Mouse (Mus musculus) megakaryocyte-erythroid progenitor cell, adult 5-6 weeks (primary cell): ENCODE data around the gene Tbl3. TPM values are rescaled to one million over a fixed set of nuclear protein-coding genes. Genes with fewer than 3 reads are reported as not detected.

Experiments
- ATAC-seq: replicated peaks from 2 replicates; pipeline ENCODE4 v1.8.0; 2016; ENCODE audit warnings: mild to moderate bottlenecking, inconsistent platforms; ENCODE audit not compliant: severe bottlenecking, poor library complexity, low FRiP score, low TSS enrichment
- total RNA-seq, 2 experiments: library from RNA; stranded (forward) in 1 of 2; stranded (reverse) in 1 of 2; fragments of 200-1000, 215-1000 nt in 1 of 2; fragments of >200 nt in 1 of 2; fragmentation: Nextera tagmentation in 1 of 2; gene quantifications; 2 replicates each; pipeline ENCODE4 v1.2.3; 2014 to 2017

Tbl3 gene
- total RNA-seq, 2 experiments from 2014 or later: 54.8 to 91.1 TPM

- ATAC-seq: no peak
Observed at GRCm38 (mm10) chr17:24701251-24701650, 6.2 kb downstream of the Tbl3 start.

GRCm38 (mm10) chr17:24699473-24699872 lies 8.0 kb downstream of the Tbl3 start:
- ATAC-seq: no peak

GRCm38 (mm10) chr17:24698715-24699114 lies 8.7 kb downstream of the Tbl3 start:
- no peak for ATAC-seq

- ATAC-seq: no peak
Observed at GRCm38 (mm10) chr17:24697985-24698384, 9.5 kb downstream of the Tbl3 start.

- ATAC-seq: peak; percentile 64
Observed at GRCm38 (mm10) chr17:24696011-24696697, 11.3 kb downstream of the Tbl3 start, which contains the start of the genes Gfer and Noxo1. TSS of gene Gfer (minus strand) at chr17:24696156. TSS of gene Noxo1 (plus strand) at chr17:24696234.

- peak; percentile 4; the same call in 1 of the 2 replicates for ATAC-seq
Observed at GRCm38 (mm10) chr17:24695326-24696010, 12.0 kb downstream of the Tbl3 start.

GRCm38 (mm10) chr17:24692385-24692784 lies 15.1 kb downstream of the Tbl3 start:
- ATAC-seq: no peak

GRCm38 (mm10) chr17:24689251-24690081 lies 18.0 kb downstream of the Tbl3 start, which contains the start of gene Syngr3:
TSS of gene Syngr3 (minus strand) at chr17:24689955.
- no peak for ATAC-seq

- ATAC-seq: no peak
Observed at GRCm38 (mm10) chr17:24687599-24687998, 19.9 kb downstream of the Tbl3 start.

GRCm38 (mm10) chr17:24687146-24687595 lies 20.3 kb downstream of the Tbl3 start:
- peak; percentile 66 for ATAC-seq

GRCm38 (mm10) chr17:24686514-24686913 lies 20.9 kb downstream of the Tbl3 start:
- peak; percentile 21; the same call in 1 of the 2 replicates for ATAC-seq

GRCm38 (mm10) chr17:24677500-24678080 lies 29.9 kb downstream of the Tbl3 start:
- no peak for ATAC-seq

GRCm38 (mm10) chr17:24676877-24677276 lies 30.6 kb downstream of the Tbl3 start:
- ATAC-seq: no peak

GRCm38 (mm10) chr17:24676187-24676586 lies 31.3 kb downstream of the Tbl3 start:
- ATAC-seq: peak; percentile 53; the same call in 1 of the 2 replicates

- no peak for ATAC-seq
Observed at GRCm38 (mm10) chr17:24674277-24674676, 33.2 kb downstream of the Tbl3 start.

GRCm38 (mm10) chr17:24672141-24672540 lies 35.3 kb downstream of the Tbl3 start:
- no peak for ATAC-seq

- ATAC-seq: no peak
Observed at GRCm38 (mm10) chr17:24671346-24671745, 36.1 kb downstream of the Tbl3 start.

GRCm38 (mm10) chr17:24670246-24670844 lies 37.1 kb downstream of the Tbl3 start:
- ATAC-seq: no peak
